Mouse (Mus musculus): ENCODE measurements at regions not wholly inside any gene's neighbourhood (a gene's known extent, or its start where the extent isn't known, plus 50 kb on each side); places are given as distances from the start of the nearest gene placed in this dataset.
A peak's percentile ranks its signal among the peaks of the same experiment; 100 is the strongest.

DNA sequence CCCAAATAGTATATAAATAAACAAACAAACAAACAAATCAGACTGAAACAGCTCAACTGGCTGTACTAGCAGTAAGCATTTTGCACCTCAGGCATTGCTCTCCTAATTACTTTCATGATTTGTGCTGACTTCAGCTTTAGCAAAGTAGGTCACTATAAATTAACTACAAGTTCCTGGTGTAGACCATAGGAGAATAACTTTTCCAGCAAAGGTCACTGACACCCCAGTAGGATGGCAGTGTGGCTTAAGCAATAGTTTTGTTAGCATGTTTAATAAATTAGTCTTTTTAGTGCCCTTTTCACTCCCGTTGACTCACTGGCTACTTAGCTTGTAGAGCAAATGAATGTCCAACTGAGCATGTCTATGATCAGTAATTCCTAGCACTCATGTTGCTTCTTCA lies 304.6 kb downstream of the G6pd2 start:
- WGBS = 92% methylated on average over 1 of the region's 1 CpGs
- H3K4me3 ChIP-seq (ENCODE audit: low read depth, low read length) = no peak overlapping the region

GRCm38 (mm10) chr5:62113664-62114063 lies 305.0 kb downstream of the G6pd2 start:
- Histone ChIP-seq H3K9me3 (ENCODE audit: control insufficient read depth, low read length) (no peaks in the 10 kb centered on the region), H3K9ac (ENCODE audit: low read depth, low read length) (no peak overlapping the region), H3K4me3 (ENCODE audit: low read depth, low read length) (no peak overlapping the region), H3K27ac (replicated peaks; ENCODE audit: low read depth, low read length) (no peak overlapping the region), H3K27me3 (replicated peaks; ENCODE audit: control insufficient read depth, insufficient read depth, low read length) (no peaks in the 10 kb centered on the region), H3K36me3 (ENCODE audit: control insufficient read depth, insufficient read depth, low read length) (no peaks in the 10 kb centered on the region), H3K4me2 (ENCODE audit: low read depth, low read length) (no peak overlapping the region), H3K4me1 (ENCODE audit: control insufficient read depth, insufficient read depth, low read length) (no peaks in the 10 kb centered on the region)
- WGBS = 89% methylated on average over 1 of the region's 1 CpGs
- ATAC-seq (ENCODE audit: low read depth) = no peak
- DNase-seq (ENCODE audit: low spot score) = no peak

More for the DNA sequence above, 304.6 kb downstream of the G6pd2 start:
- Histone ChIP-seq H3K27ac (replicated peaks; ENCODE audit: low read depth, low read length) (no peak overlapping the region), H3K9me3 (ENCODE audit: control insufficient read depth, low read length) (no peaks in the 10 kb centered on the region), H3K4me1 (ENCODE audit: control insufficient read depth, insufficient read depth, low read length) (no peaks in the 10 kb centered on the region), H3K27me3 (replicated peaks; ENCODE audit: control insufficient read depth, insufficient read depth, low read length) (no peaks in the 10 kb centered on the region), H3K9ac (ENCODE audit: low read depth, low read length) (no peak overlapping the region), H3K4me2 (ENCODE audit: low read depth, low read length) (no peak overlapping the region), H3K36me3 (ENCODE audit: control insufficient read depth, insufficient read depth, low read length) (no peaks in the 10 kb centered on the region)
- DNase-seq (ENCODE audit: low spot score) = no peak
- ATAC-seq (ENCODE audit: low read depth) = no peak

DNA sequence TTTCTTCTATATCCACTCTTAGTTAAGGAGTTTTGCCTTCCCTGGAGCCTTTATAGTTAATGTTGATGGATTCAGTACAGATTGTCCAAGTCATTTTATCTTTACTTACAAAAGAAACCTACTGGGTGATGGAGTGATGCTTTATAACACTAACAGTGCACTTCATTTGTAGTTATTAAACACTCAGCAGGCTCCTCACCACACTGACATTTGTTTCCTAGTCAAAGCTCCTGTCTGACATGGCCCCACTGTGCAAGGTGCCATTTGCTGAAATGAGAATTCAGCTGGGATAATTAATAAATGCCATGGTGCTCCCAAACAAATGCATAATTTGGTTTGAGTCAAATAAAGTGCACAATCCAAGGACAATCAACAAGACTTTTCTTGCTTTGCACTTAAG lies 336.6 kb downstream of the G6pd2 start:
- Histone ChIP-seq H3K9me3 (ENCODE audit: control insufficient read depth, low read length) (no peaks in the 10 kb centered on the region), H3K4me3 (ENCODE audit: low read depth, low read length) (no peak overlapping the region), H3K27ac (replicated peaks; ENCODE audit: low read depth, low read length) (no peak overlapping the region), H3K4me1 (ENCODE audit: control insufficient read depth, insufficient read depth, low read length) (no peaks in the 10 kb centered on the region), H3K36me3 (ENCODE audit: control insufficient read depth, insufficient read depth, low read length) (no peaks in the 10 kb centered on the region), H3K9ac (ENCODE audit: low read depth, low read length) (no peak overlapping the region), H3K27me3 (replicated peaks; ENCODE audit: control insufficient read depth, insufficient read depth, low read length) (no peaks in the 10 kb centered on the region), H3K4me2 (ENCODE audit: low read depth, low read length) (no peak overlapping the region)
- no peak for DNase-seq (ENCODE audit: low spot score)
- no peak for ATAC-seq (ENCODE audit: low read depth)

- ATAC-seq (ENCODE audit: low read depth) (no peak), DNase-seq (ENCODE audit: low spot score) (no peak)
- H3K27ac ChIP-seq (replicated peaks; ENCODE audit: low read depth, low read length) = no peak overlapping the region
- no peak overlapping the region for H3K9ac ChIP-seq (ENCODE audit: low read depth, low read length)
- H3K9me3 ChIP-seq (ENCODE audit: control insufficient read depth, low read length) = no peaks in the 10 kb centered on the region
- H3K4me2 ChIP-seq (ENCODE audit: low read depth, low read length) = no peak overlapping the region
- H3K27me3 ChIP-seq (replicated peaks; ENCODE audit: control insufficient read depth, insufficient read depth, low read length) = no peaks in the 10 kb centered on the region
- H3K4me1 ChIP-seq (ENCODE audit: control insufficient read depth, insufficient read depth, low read length) = no peaks in the 10 kb centered on the region
- no peaks in the 10 kb centered on the region for H3K36me3 ChIP-seq (ENCODE audit: control insufficient read depth, insufficient read depth, low read length)
- no peak overlapping the region for H3K4me3 ChIP-seq (ENCODE audit: low read depth, low read length)
These were observed 338.8 kb downstream of the G6pd2 start for GRCm38 (mm10) chr5:62147399-62147798.

- no peak overlapping the region for H3K4me3 ChIP-seq (ENCODE audit: low read depth, low read length)
- ATAC-seq (ENCODE audit: low read depth) (no peak), DNase-seq (ENCODE audit: low spot score) (peak; percentile 9)
- H3K4me1 ChIP-seq (ENCODE audit: control insufficient read depth, insufficient read depth, low read length) = no peaks in the 10 kb centered on the region
- 69% methylated on average over 2 of the region's 2 CpGs for WGBS
- no peaks in the 10 kb centered on the region for H3K36me3 ChIP-seq (ENCODE audit: control insufficient read depth, insufficient read depth, low read length)
- no peaks in the 10 kb centered on the region for H3K27me3 ChIP-seq (replicated peaks; ENCODE audit: control insufficient read depth, insufficient read depth, low read length)
- H3K9ac ChIP-seq (ENCODE audit: low read depth, low read length) = no peak overlapping the region
- no peak overlapping the region for H3K4me2 ChIP-seq (ENCODE audit: low read depth, low read length)
- no peak overlapping the region for H3K27ac ChIP-seq (replicated peaks; ENCODE audit: low read depth, low read length)
- no peaks in the 10 kb centered on the region for H3K9me3 ChIP-seq (ENCODE audit: control insufficient read depth, low read length)
These were observed 351.9 kb downstream of the G6pd2 start for GRCm38 (mm10) chr5:62160528-62160927.

DNA sequence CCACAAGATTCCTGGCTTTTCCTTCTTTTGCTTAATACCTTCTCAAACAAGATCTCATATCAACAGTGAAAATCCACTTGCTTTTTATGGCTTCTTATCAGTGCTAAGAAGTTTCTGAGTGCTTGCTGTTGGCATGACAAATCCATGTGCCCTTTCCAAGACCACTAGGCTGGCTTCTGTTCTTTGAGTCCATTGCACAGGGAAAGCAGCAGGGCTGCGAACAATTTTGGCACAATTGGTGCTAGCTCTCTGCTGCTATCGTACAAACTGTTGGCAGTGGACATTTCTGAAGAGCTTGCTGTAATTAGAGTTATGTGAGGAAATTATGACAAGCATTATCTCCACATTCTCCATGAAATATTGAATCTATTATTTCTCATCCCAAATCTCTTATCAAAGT lies 383.5 kb downstream of the G6pd2 start:
- Histone ChIP-seq H3K9me3 (ENCODE audit: control insufficient read depth, low read length) (no peaks in the 10 kb centered on the region), H3K27ac (replicated peaks; ENCODE audit: low read depth, low read length) (no peak overlapping the region), H3K4me3 (ENCODE audit: low read depth, low read length) (no peak overlapping the region), H3K36me3 (ENCODE audit: control insufficient read depth, insufficient read depth, low read length) (no peaks in the 10 kb centered on the region), H3K4me1 (ENCODE audit: control insufficient read depth, insufficient read depth, low read length) (no peaks in the 10 kb centered on the region), H3K27me3 (replicated peaks; ENCODE audit: control insufficient read depth, insufficient read depth, low read length) (no peaks in the 10 kb centered on the region), H3K9ac (ENCODE audit: low read depth, low read length) (no peak overlapping the region), H3K4me2 (ENCODE audit: low read depth, low read length) (no peak overlapping the region)
- WGBS = 85% methylated on average over 2 of the region's 2 CpGs
- DNase-seq (ENCODE audit: low spot score) (no peak), ATAC-seq (ENCODE audit: low read depth) (no peak)

- no peaks in the 10 kb centered on the region for H3K9me3 ChIP-seq (ENCODE audit: control insufficient read depth, low read length)
- no peak overlapping the region for H3K9ac ChIP-seq (ENCODE audit: low read depth, low read length)
- H3K4me2 ChIP-seq (ENCODE audit: low read depth, low read length) = no peak overlapping the region
- no peaks in the 10 kb centered on the region for H3K27me3 ChIP-seq (replicated peaks; ENCODE audit: control insufficient read depth, insufficient read depth, low read length)
- ATAC-seq (ENCODE audit: low read depth) (no peak), DNase-seq (ENCODE audit: low spot score) (no peak)
- no peak overlapping the region for H3K27ac ChIP-seq (replicated peaks; ENCODE audit: low read depth, low read length)
- no peaks in the 10 kb centered on the region for H3K36me3 ChIP-seq (ENCODE audit: control insufficient read depth, insufficient read depth, low read length)
- H3K4me3 ChIP-seq (ENCODE audit: low read depth, low read length) = no peak overlapping the region
- 62% methylated on average over 2 of the region's 2 CpGs for WGBS
- H3K4me1 ChIP-seq (ENCODE audit: control insufficient read depth, insufficient read depth, low read length) = no peaks in the 10 kb centered on the region
These were observed 396.8 kb downstream of the G6pd2 start for GRCm38 (mm10) chr5:62205384-62205783.
